Mouse (Mus musculus) kidney, postnatal 14 days (tissue): ENCODE data around the gene Stat6.

Experiments used
- DNase-seq: peaks from one replicate; pipeline ENCODE4 v3.0.0; 2022; ENCODE audit warnings: mixed read lengths

The Stat6 gene

GRCm38 (mm10) chr10:127674046-127674655, 31.4 kb downstream of the Stat6 start:
- no peak for DNase-seq

GRCm38 (mm10) chr10:127674794-127675522, 32.2 kb downstream of the Stat6 start:
- peak; percentile 95 for DNase-seq

- no peak for DNase-seq
Observed at GRCm38 (mm10) chr10:127675859-127676398, 33.1 kb downstream of the Stat6 start.

GRCm38 (mm10) chr10:127676691-127677548, 34.1 kb downstream of the Stat6 start:
- peak; percentile 96 for DNase-seq

- peak; percentile 82 for DNase-seq
Observed at GRCm38 (mm10) chr10:127677591-127678336, 35.0 kb downstream of the Stat6 start.

GRCm38 (mm10) chr10:127679208-127679607, 36.4 kb downstream of the Stat6 start:
- no peak for DNase-seq

GRCm38 (mm10) chr10:127679881-127680280, 37.1 kb downstream of the Stat6 start:
- DNase-seq, result no peak

GRCm38 (mm10) chr10:127682886-127683285, 40.1 kb downstream of the Stat6 start:
- no peak for DNase-seq

GRCm38 (mm10) chr10:127691053-127691452, 48.3 kb downstream of the Stat6 start:
- DNase-seq, result no peak

GRCm38 (mm10) chr10:127694636-127695035, 51.9 kb downstream of the Stat6 start:
- peak; percentile 22 for DNase-seq

- DNase-seq, result no peak
Observed at GRCm38 (mm10) chr10:127695775-127696174, 53.0 kb downstream of the Stat6 start.

GRCm38 (mm10) chr10:127698966-127699365, 56.2 kb downstream of the Stat6 start:
- no peak for DNase-seq

GRCm38 (mm10) chr10:127703299-127703698, 60.5 kb downstream of the Stat6 start:
- peak; percentile 8 for DNase-seq

GRCm38 (mm10) chr10:127704293-127704692, 61.5 kb downstream of the Stat6 start:
- DNase-seq, result no peak

- DNase-seq, result no peak
Observed at GRCm38 (mm10) chr10:127704766-127705220, 62.0 kb downstream of the Stat6 start, which contains the start of gene Myo1a. TSS of gene Myo1a (plus strand) at chr10:127705170.

- DNase-seq, result no peak
Observed at GRCm38 (mm10) chr10:127705783-127706182, 63.0 kb downstream of the Stat6 start.

- peak; percentile 68 for DNase-seq
Observed at GRCm38 (mm10) chr10:127707721-127708120, 64.9 kb downstream of the Stat6 start.

GRCm38 (mm10) chr10:127708850-127709370, 66.1 kb downstream of the Stat6 start:
- DNase-seq, result no peak

- DNase-seq, result no peak
Observed at GRCm38 (mm10) chr10:127710331-127710730, 67.5 kb downstream of the Stat6 start.
